Mouse (Mus musculus): ENCODE measurements around the gene Insyn1.

DNA sequence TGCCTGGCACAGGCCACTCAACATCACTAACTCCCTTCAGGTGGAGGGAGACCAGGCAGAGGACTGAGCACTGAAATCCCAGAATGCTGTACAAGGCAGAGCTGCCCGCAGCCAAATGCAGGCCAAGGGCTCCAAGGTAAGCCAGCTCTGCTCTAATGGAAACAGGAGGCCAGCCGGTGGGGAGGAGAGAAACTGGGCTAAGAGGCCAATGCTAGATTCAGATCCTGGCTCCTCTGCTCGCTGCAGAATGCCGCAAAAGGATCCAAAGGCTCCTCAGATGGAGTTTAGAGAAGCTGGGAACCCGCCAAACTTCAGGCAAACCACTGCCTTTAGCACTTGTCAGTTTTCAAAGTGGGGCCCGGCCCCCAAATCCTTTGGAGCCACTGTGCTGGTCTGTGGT, 44.9 kb downstream of the Insyn1 start:
- TF ChIP-seq POLR2A (IDR thresholded peaks at IDR 0.05; ENCODE audit: extremely low read depth, insufficient read depth, low read length) = no peak
- TF ChIP-seq CTCF (IDR thresholded peaks at IDR 0.05; ENCODE audit: extremely low read depth, insufficient read depth, low read length) = no peak
